27 mouse cellular contexts compared by ENCODE assay signal in genomic region chrX:42548513-42548912, GRCm38 (mm10). TPM values are rescaled to one million over a fixed set of nuclear protein-coding genes. Genes with fewer than 3 reads are reported as not detected.
DNase-seq lines count a peak whose midpoint lies in the region; ATAC-seq lines count a peak whose summit lies in the region.
"Had no signal": no experiment of that assay in that cellular context is flagged by ENCODE, and none has a peak within 500 bp of the region (broad histone marks: within the 10 kb centered on the region; RNA-seq: fewer than 3 reads in every experiment).

No protein-coding gene starts in this region.

- peak; percentile 1 for DNase-seq in CD4-positive helper T cell, adult 2 months (ENCODE audit: low read depth, low spot score)
- peak; percentile 26 for DNase-seq in thymus, postnatal 0 days (ENCODE audit: low spot score)
- DNase-seq in thymus, postnatal 4 days, result peak; percentile 34
- DNase-seq in kidney, postnatal 36 days, result no peak
- DNase-seq in lung, adult 18-20 months, result no peak
- no peak for DNase-seq in heart, adult 8-10 months (ENCODE audit: low spot score)
- DNase-seq: adrenal gland, adult 8-10 months; adrenal gland, postnatal 36 days; B cell, adult 2 months; cerebellum, adult 2 months; cerebellum, postnatal 10 days; embryo, embryonic 11 days; gastrocnemius, postnatal 14 days; heart, adult 2 months had no signal

- peak; percentile 60 for ATAC-seq in inflammation-experienced regulatory T-cells, adult 6 months
- ATAC-seq: forebrain, embryonic 15.5 days had no signal

RNA-seq across cellular contexts. Expression of gene Sh2d1a, which starts 46.3 kb away (rescaled TPM):
- 100 to 1,000 TPM; 378 to 482 (median 406) TPM for polyA plus RNA-seq in inflammation-experienced regulatory T-cells, adult 6 months (2017; shearing (Covaris generic))
- 401 and 414 TPM in 2 replicates for polyA plus RNA-seq in thymus, postnatal 0 days (2015; fragmentation: Nextera tagmentation; extraction: Ambion mirVana)
- total RNA-seq in heart, adult 8-10 months (2022), result not detected
- total RNA-seq: adrenal gland, adult 8-10 months; adrenal gland, postnatal 36 days; ES-E14; gastrocnemius, postnatal 14 days; heart, adult 2 months; heart, postnatal 25 days had no signal
- polyA plus RNA-seq: erythroblast, embryonic 14.5 days; gonadal fat pad, adult 2 months; heart, embryonic 12.5 days had no signal

RNA-seq across cellular contexts. Expression of gene Tex13c2, which starts 59.0 kb away (rescaled TPM):
- under 1 TPM in 1 of 3 experiments, not detected in 2; 0.73 TPM for polyA plus RNA-seq in inflammation-experienced regulatory T-cells, adult 6 months (2017; shearing (Covaris generic))
- 0.06 TPM in 1 of 2 replicates, not detected in the other for polyA plus RNA-seq in thymus, postnatal 0 days (2015; fragmentation: Nextera tagmentation; extraction: Ambion mirVana)
- total RNA-seq in heart, adult 8-10 months (2022), result not detected
- total RNA-seq: adrenal gland, adult 8-10 months; adrenal gland, postnatal 36 days; gastrocnemius, postnatal 14 days; heart, adult 2 months; heart, postnatal 25 days had no signal
- polyA plus RNA-seq: cerebellum, adult 2 months; embryonic facial prominence, embryonic 11.5 days; embryonic facial prominence, embryonic 15.5 days; erythroblast, embryonic 14.5 days; forebrain, embryonic 10.5 days; forebrain, embryonic 15.5 days; gonadal fat pad, adult 2 months; heart, adult 2 months; heart, embryonic 12.5 days; heart, embryonic 16.5 days; hindbrain, embryonic 10.5 days; hindbrain, embryonic 14.5 days had no signal

Comparison
In these comparisons a context has a peak if more than half of its experiments do, and no peak if none do; other contexts are left out.
1. DNase-seq: peak in CD4-positive helper T cell, adult 2 months (single experiment), thymus, postnatal 0 days (single experiment) and thymus, postnatal 4 days (single experiment); none in kidney, postnatal 36 days (0 of 2), lung, adult 18-20 months (0 of 2) and heart, adult 8-10 months (single experiment).